Mouse (Mus musculus) heart, embryonic 11.5 days (tissue): Measurements from ENCODE around the gene AW549877. TPM values are rescaled to one million over a fixed set of nuclear protein-coding genes. Genes with fewer than 3 reads are reported as not detected.
A peak's percentile ranks its signal among the peaks of the same experiment; 100 is the strongest.

Experiments used
- ATAC-seq: fragments of 200-750 bp; cut with Nextera tagmentation; replicated peaks from 2 replicates; pipeline ENCODE4 v1.8.0; 2017; ENCODE audit warnings: moderate library complexity; ENCODE audit not compliant: insufficient number of reproducible peaks, low FRiP score, low TSS enrichment
- H3K27ac ChIP-seq: fragments of 300-500 bp; sonication (generic); 2 replicates; pipeline ENCODE4 v1.5.1; 2014; ENCODE audit warnings: mild to moderate bottlenecking, low read depth, low read length
- H3K27me3 ChIP-seq: fragments of 300-500 bp; sonication (generic); 2 replicates; pipeline ENCODE4 v1.6.1; 2014; ENCODE audit warnings: mild to moderate bottlenecking, low read length, mixed read lengths; ENCODE audit not compliant: control insufficient read depth, insufficient read depth
- H3K36me3 ChIP-seq: fragments of 300-500 bp; sonication (generic); 2 replicates; pipeline ENCODE4 v1.6.1; 2014; ENCODE audit warnings: mild to moderate bottlenecking, low read length, moderate library complexity, mixed read lengths; ENCODE audit not compliant: control insufficient read depth, insufficient read depth
- H3K4me1 ChIP-seq: fragments of 300-500 bp; sonication (generic); 2 replicates; pipeline ENCODE4 v1.6.1; 2014; ENCODE audit warnings: low read length; ENCODE audit not compliant: control insufficient read depth, insufficient read depth
- H3K4me2 ChIP-seq: fragments of 300-500 bp; sonication (generic); 2 replicates; pipeline ENCODE4 v1.6.1; 2014; ENCODE audit warnings: mild to moderate bottlenecking, moderate library complexity
- H3K4me3 ChIP-seq: fragments of 300-500 bp; sonication (generic); 2 replicates; pipeline ENCODE4 v1.5.1; 2014; ENCODE audit warnings: low read depth, low read length
- H3K9ac ChIP-seq: fragments of 300-500 bp; sonication (generic); 2 replicates; pipeline ENCODE4 v1.6.1; 2014; ENCODE audit warnings: mild to moderate bottlenecking, low read depth, low read length, moderate library complexity
- H3K9me3 ChIP-seq: fragments of 300-500 bp; sonication (generic); replicated peaks from 2 replicates; pipeline ENCODE4 v1.6.1; 2016; ENCODE audit warnings: low read length; ENCODE audit not compliant: control insufficient read depth
- WGBS: fragments of 180-500 bp; shearing (Covaris S2); extraction: QIAGEN DNeasy Blood & Tissue Kit; methylation state at CpG from one replicate; pipeline ENCODE4 v1.1.7; 2014; ENCODE audit not compliant: insufficient replicate concordance; 5-methylcytosine and 5-hydroxymethylcytosine counted together
- polyA plus RNA-seq: library from polyadenylated mRNA; unstranded; fragments of >200 nt; fragmentation: Nextera tagmentation; extraction: Ambion mirVana; gene quantifications from 2 replicates; pipeline ENCODE4 v1.2.1, GENCODE M21; 2014

AW549877 gene
- polyA plus RNA-seq = 36.7 and 43.2 TPM in 2 replicates

GRCm38 (mm10) chr15:3995448-3996266 is at the start of gene AW549877:
AW549877 (minus strand) TSS chr15:3995744.
- no peaks in the 10 kb centered on the region for H3K27me3 ChIP-seq
- no peaks in the 10 kb centered on the region for H3K9me3 ChIP-seq
- peaks cover 4% of the 10 kb centered on the region; the same call in 1 of the 2 replicates for H3K4me1 ChIP-seq
- under 1% methylated on average over 61 of the region's 61 CpGs for WGBS
- H3K4me2 ChIP-seq = peak within 1 kb of the TSS; percentile 63
- peak within 1 kb of the TSS; percentile 93 for H3K9ac ChIP-seq
- peak; percentile 100 for ATAC-seq
- peak within 1 kb of the TSS; percentile 92 for H3K27ac ChIP-seq
- peaks cover 3% of the 10 kb centered on the region; the same call in 1 of the 2 replicates for H3K36me3 ChIP-seq
- peak within 1 kb of the TSS; percentile 81 for H3K4me3 ChIP-seq

DNA sequence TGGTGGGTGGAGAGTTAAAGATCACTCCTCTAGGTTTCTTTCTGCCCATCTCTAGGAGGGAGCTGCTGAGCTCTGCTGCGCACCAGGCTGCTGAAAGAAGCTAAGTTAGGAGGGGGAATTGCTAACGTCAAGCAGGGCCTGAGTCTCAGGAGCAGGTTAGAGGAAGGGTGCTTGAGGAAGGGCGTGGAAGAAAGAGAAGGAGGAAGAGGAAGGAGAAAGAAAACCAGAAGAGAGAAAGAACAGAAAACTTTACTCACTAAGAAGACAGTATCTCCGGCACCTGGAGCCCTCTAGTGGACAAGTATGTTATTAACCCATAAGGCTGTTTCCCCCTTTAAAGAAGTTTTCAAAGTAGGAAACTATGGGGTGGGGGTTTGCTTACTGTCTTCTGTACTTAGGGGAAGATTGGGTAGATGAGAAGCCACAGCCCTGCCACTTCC is 47.5 kb upstream of the AW549877 start:
- Histone ChIP-seq H3K27ac (no peak overlapping the region), H3K4me2 (peak overlapping the region; percentile 8; the same call in 1 of the 2 replicates), H3K9ac (no peak overlapping the region), H3K36me3 (peaks cover 19% of the 10 kb centered on the region), H3K9me3 (no peaks in the 10 kb centered on the region), H3K4me3 (no peak overlapping the region), H3K4me1 (no peaks in the 10 kb centered on the region), H3K27me3 (no peaks in the 10 kb centered on the region)
- ATAC-seq = no peak
- 28% methylated on average over 4 of the region's 4 CpGs for WGBS

- no peaks in the 10 kb centered on the region for H3K9me3 ChIP-seq
- no peak overlapping the region for H3K9ac ChIP-seq
- H3K4me3 ChIP-seq = no peak overlapping the region
- H3K27ac ChIP-seq = no peak overlapping the region
- H3K4me1 ChIP-seq = no peaks in the 10 kb centered on the region
- H3K4me2 ChIP-seq = no peak overlapping the region
- peaks cover 19% of the 10 kb centered on the region for H3K36me3 ChIP-seq
- H3K27me3 ChIP-seq = no peaks in the 10 kb centered on the region
- WGBS = 40% methylated on average over 3 of the region's 3 CpGs
- ATAC-seq = no peak
Observed at GRCm38 (mm10) chr15:4042423-4042822, 46.9 kb upstream of the AW549877 start.

GRCm38 (mm10) chr15:4033168-4034004 is 37.8 kb upstream of the AW549877 start:
- 56% methylated on average over 3 of the region's 3 CpGs for WGBS
- Histone ChIP-seq H3K27ac (no peak overlapping the region), H3K36me3 (peaks cover 3% of the 10 kb centered on the region; the same call in 1 of the 2 replicates), H3K4me1 (peaks cover 24% of the 10 kb centered on the region), H3K9ac (no peak overlapping the region), H3K4me2 (no peak overlapping the region), H3K4me3 (no peak overlapping the region), H3K9me3 (no peaks in the 10 kb centered on the region), H3K27me3 (no peaks in the 10 kb centered on the region)
- no peak for ATAC-seq

DNA sequence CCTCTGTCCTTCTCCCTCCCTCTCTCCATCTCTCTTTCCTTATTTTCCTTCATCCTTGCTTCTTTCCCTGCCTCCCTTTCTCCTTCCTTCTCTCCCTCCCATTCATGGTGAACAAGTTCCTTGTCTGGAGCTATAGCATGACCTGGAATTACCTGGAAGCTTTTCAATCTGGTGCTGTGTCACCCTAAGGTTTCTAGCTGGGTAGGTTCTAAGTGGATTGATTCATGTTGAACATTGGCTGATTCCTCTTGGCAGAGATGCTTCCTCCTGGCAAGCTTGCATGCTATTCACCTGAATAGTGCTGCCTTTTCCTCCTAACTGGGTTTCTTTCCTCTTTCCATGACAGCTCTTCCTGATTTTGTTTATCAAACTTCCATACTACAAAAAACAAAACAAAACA is 33.4 kb upstream of the AW549877 start:
- Histone ChIP-seq H3K4me2 (no peak overlapping the region), H3K9me3 (no peaks in the 10 kb centered on the region), H3K27me3 (no peaks in the 10 kb centered on the region), H3K27ac (no peak overlapping the region), H3K36me3 (no peaks in the 10 kb centered on the region), H3K9ac (no peak overlapping the region), H3K4me3 (no peak overlapping the region), H3K4me1 (peaks cover 37% of the 10 kb centered on the region)
- no peak for ATAC-seq

GRCm38 (mm10) chr15:4028411-4028700 is 32.8 kb upstream of the AW549877 start:
- Histone ChIP-seq H3K9me3 (no peaks in the 10 kb centered on the region), H3K9ac (no peak overlapping the region), H3K27me3 (no peaks in the 10 kb centered on the region), H3K27ac (0 out of 2 replicates have a peak overlapping the region, but pooled peaks have one; percentile 99), H3K36me3 (no peaks in the 10 kb centered on the region), H3K4me1 (peaks cover 32% of the 10 kb centered on the region), H3K4me2 (peak overlapping the region; percentile 78; the same call in 1 of the 2 replicates), H3K4me3 (no peak overlapping the region)
- 79% methylated on average over 6 of the region's 6 CpGs for WGBS
- no peak for ATAC-seq

GRCm38 (mm10) chr15:4027671-4028410 is 32.3 kb upstream of the AW549877 start:
- peak overlapping the region; percentile 99 for H3K27ac ChIP-seq
- H3K9me3 ChIP-seq = no peaks in the 10 kb centered on the region
- H3K4me2 ChIP-seq = peak overlapping the region; percentile 78
- H3K36me3 ChIP-seq = no peaks in the 10 kb centered on the region
- H3K4me3 ChIP-seq = peak overlapping the region; percentile 81
- no peak for ATAC-seq
- H3K27me3 ChIP-seq = no peaks in the 10 kb centered on the region
- H3K4me1 ChIP-seq = peaks cover 27% of the 10 kb centered on the region
- WGBS = 8% methylated on average over 6 of the region's 6 CpGs
- peak overlapping the region; percentile 90 for H3K9ac ChIP-seq
